Mouse (Mus musculus) myocyte (in vitro differentiated cells): ENCODE measurements around the gene Il34.

Experiments
- MYOG ChIP-seq, 3 experiments: IDR thresholded peaks; one replicate each; pipeline ENCODE4 v1.6.1; 2011; ENCODE audit warnings: control low read depth in 2 of 3, low read depth in 2 of 3, mild to moderate bottlenecking in 2 of 3; ENCODE audit not compliant: insufficient read length in 2 of 3, control insufficient read depth in 1 of 3, insufficient read depth in 1 of 3
- POLR2A ChIP-seq: IDR thresholded peaks from one replicate; pipeline ENCODE4 v1.6.1; 2011; ENCODE audit warnings: low read depth, mild to moderate bottlenecking, control low read depth, moderate library complexity; ENCODE audit not compliant: insufficient read length

DNA sequence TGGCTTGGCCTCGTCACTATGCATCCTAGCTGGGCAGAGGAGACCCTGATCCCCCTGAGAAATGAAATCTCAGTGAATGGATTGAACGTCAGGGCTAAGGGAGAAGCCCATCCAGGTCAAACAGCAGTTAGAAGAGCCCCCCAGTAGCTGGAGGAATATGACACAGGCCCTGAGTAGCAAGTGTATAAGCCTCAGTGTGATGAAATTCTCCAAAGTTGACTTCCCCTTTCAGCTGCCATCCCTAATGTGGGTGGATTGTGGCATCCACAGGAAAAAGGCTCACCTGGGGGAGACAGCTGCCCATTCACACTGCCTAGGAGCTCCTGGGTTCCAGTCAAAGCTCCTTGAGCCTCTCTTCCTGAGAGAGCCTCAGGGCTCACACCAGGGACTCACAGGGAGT is 20.4 kb downstream of the Il34 start:
- TF ChIP-seq POLR2A = no peak
- no peak for TF ChIP-seq MYOG (IDR thresholded peaks at IDR 0.05; ENCODE audit: control insufficient read depth in 1 of 3, insufficient read depth in 1 of 3, insufficient read length in 2 of 3, low read depth in 2 of 3)
